Mouse (Mus musculus): ENCODE results near the gene Vmn1r166.
"Not testable (repeated sequence)": the region's sequence is repeated elsewhere in the genome, so short reads cannot be mapped to it uniquely, and the experiment has no call there.

The Vmn1r166 gene

GRCm38 (mm10) chr7:23251582-23251981 is at the start of gene Vmn1r166:
Gene Vmn1r166 (minus strand): TSS chr7:23251682.
- not testable (repeated sequence) for DNase-seq

- DNase-seq = not testable (repeated sequence)
Observed at GRCm38 (mm10) chr7:23300892-23301291, 49.4 kb upstream of the Vmn1r166 start, which contains the start of gene Nlrp4e. Gene Nlrp4e (plus strand): TSS chr7:23301192.

GRCm38 (mm10) chr7:23278800-23279199 is 27.3 kb upstream of the Vmn1r166 start, which contains the start of gene Gm6902:
Gene Gm6902 (minus strand): TSS chr7:23278900.
- DNase-seq = not testable (repeated sequence)

- not testable (repeated sequence) for DNase-seq
Observed at GRCm38 (mm10) chr7:23217032-23217431, 34.5 kb downstream of the Vmn1r166 start, which contains the start of gene Vmn1r165. Gene Vmn1r165 (plus strand): TSS chr7:23217332.
